Mouse (Mus musculus): ENCODE measurements around the gene Dbt. TPM values are rescaled to one million over a fixed set of nuclear protein-coding genes. Genes with fewer than 3 reads are reported as not detected.

The Dbt gene
- polyA plus RNA-seq, 1 experiment from 2014 or later, result 11.1 TPM

Other genes starting within 250 kb of the Dbt start
- gene Cdc14a, start 89.0 kb upstream of the Dbt start, polyA plus RNA-seq (2016; fragmentation: Nextera tagmentation; extraction: Ambion mirVana), result 4.2 and 5.1 TPM in 2 replicates
- gene Rtca, start 4.9 kb upstream of the Dbt start, polyA plus RNA-seq (2016; fragmentation: Nextera tagmentation; extraction: Ambion mirVana), result 46.5 and 47.7 TPM in 2 replicates
- gene Lrrc39, start 49.9 kb downstream of the Dbt start, polyA plus RNA-seq (2016; fragmentation: Nextera tagmentation; extraction: Ambion mirVana), result 2.6 and 3.8 TPM in 2 replicates
- 26.3 and 28.2 TPM in 2 replicates for gene Sass6, start 81.9 kb downstream of the Dbt start, polyA plus RNA-seq (2016; fragmentation: Nextera tagmentation; extraction: Ambion mirVana)
- 13.1 and 13.6 TPM in 2 replicates for gene Trmt13, start 101.5 kb downstream of the Dbt start, polyA plus RNA-seq (2016; fragmentation: Nextera tagmentation; extraction: Ambion mirVana)
- 49.6 and 53.1 TPM in 2 replicates for gene Mfsd14a, start 149.6 kb downstream of the Dbt start, polyA plus RNA-seq (2016; fragmentation: Nextera tagmentation; extraction: Ambion mirVana)
- gene Gm43191, start 168.2 kb downstream of the Dbt start, polyA plus RNA-seq (2016; fragmentation: Nextera tagmentation; extraction: Ambion mirVana), result not detected in 2 replicates
- 12.0 and 13.8 TPM in 2 replicates for gene Slc35a3, start 199.8 kb downstream of the Dbt start, polyA plus RNA-seq (2016; fragmentation: Nextera tagmentation; extraction: Ambion mirVana)

All from liver, embryonic 12.5 days (tissue).